Mouse (Mus musculus): ENCODE results near the gene Npas1.

Npas1 gene

DNA sequence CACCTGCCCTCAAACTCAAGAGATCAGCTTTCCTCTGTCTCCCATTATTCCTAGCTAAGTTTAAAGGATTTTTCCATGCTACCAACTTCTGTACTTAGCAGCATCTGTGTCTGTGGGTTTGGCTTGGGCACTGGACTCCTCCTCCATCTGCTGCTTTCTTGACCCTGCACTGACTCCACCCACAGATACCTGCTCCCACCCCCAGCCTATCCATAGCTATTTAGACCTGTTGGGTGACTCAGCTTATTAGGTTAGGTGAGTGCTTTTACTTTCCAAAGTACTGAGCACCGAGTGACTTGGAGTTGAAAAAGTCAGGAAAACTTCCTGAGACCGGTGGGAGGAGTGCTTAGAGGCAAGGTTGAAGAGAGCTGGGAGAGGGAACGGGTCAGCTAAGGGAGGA is 62.1 kb downstream of the Npas1 start:
- DNase-seq: no peak

DNA sequence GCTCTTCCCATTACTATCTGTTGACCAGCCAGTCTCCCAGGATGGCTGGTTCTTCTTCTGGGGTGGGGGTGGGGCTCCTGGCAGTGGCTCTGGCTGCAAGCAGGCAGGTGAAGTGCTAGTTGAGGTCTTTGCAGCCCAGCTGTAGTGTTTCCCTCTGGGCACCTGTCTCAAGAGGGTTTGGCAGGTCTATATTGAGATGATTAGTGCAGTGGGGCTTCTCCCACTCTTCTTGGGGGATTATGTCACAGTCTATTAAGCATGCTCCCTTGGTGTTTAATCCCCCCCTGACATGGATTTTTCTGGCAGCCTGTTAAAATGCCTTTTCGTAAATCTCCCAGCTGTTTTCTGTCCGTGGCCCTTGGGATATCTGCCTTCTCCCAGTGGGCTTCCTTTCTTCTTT is 64.6 kb downstream of the Npas1 start:
- DNase-seq: no peak

DNA sequence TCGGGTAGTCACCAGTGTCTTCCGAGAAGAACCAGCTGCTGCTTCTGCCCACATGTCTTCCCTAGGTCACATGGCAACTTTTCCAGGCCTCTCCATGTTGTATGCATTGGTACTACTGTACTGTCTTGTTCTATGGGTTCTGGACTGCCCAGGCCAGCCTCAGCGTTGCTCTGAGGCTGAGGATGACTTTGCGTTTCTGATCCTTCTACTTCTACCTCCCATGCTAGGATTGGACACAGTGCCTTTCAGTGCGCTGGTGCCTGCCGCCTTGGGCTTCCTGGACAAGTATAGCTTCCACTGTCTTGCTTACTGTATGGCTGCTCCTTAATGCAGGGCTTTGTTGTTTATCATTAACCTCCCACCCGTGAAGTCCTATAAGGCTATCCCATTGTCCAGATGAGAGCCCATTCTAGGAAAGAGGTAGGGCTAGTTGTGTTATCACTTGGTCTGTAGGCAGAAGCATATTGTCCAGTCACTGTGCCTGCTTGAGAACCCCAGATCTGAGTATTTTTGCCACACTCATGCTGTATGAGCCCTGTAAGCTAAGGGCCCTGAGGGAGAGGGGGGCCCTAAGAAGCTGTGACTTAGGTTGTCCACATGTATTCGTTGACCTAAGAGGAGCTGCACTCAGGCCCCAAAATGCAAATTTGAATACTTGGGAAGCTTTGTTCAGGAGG is 65.2 kb downstream of the Npas1 start:
- no peak for DNase-seq

DNA sequence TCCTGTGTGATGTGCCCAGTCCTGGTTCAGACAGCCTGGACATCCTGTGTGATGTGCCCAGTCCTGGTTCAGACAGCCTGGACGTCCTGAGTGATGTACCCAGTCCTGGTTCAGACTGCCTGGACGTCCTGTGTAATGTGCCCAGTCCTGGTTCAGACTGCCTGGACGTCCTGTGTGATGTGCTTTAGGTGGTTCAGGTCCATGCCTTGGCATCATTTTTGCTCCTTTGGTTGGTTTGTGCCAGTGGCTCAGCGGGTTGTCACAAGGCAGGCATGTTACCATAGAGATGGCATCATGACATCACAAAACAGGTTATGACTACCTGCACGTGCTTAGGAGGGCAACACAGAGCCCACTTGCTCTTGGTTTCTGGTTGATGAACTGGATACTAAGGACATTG is 66.4 kb downstream of the Npas1 start:
- no peak for DNase-seq

DNA sequence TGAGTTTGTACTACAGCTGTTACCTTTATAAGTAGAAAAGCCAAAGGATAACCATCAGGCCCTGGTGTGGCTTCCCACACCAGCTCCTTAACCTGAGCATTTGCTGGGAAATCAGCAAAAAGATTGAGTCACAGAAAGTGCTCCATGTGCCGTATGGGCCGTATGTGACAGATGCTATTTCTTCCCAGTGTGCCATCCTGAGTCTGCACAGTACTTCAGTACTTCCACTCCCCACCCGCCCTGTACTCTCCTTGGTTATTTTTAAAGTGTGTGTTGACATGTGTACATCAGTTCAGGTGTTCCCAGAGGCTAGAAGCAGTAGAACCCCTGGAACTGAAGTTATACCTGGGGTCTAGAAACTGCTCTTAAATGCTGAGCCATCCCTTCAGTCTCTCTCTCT is 70.5 kb downstream of the Npas1 start:
- no peak for DNase-seq

Measured in right cerebral cortex, postnatal 14 days (tissue).